Mouse (Mus musculus): ENCODE results near the gene Slc12a3. TPM values are rescaled to one million over a fixed set of nuclear protein-coding genes. Genes with fewer than 3 reads are reported as not detected.

Gene Slc12a3
- polyA plus RNA-seq, 1 experiment from 2014 or later, result not detected

- Histone ChIP-seq H3K9me3 (replicated peaks) (no peaks in the 10 kb centered on the region), H3K9ac (no peak overlapping the region), H3K27me3 (no peaks in the 10 kb centered on the region), H3K4me3 (no peak overlapping the region), H3K27ac (no peak overlapping the region), H3K4me1 (no peaks in the 10 kb centered on the region), H3K4me2 (replicated peaks) (no peak overlapping the region), H3K36me3 (no peaks in the 10 kb centered on the region)
- WGBS, result 80% methylated on average over 7 of the region's 7 CpGs
- no peak for ATAC-seq (ENCODE audit: low FRiP score)
Measured at GRCm38 (mm10) chr8:94340796-94341195, 11.8 kb downstream of the Slc12a3 start.

- H3K9ac ChIP-seq, result no peak overlapping the region
- H3K4me3 ChIP-seq, result no peak overlapping the region
- H3K27ac ChIP-seq, result no peak overlapping the region
- no peaks in the 10 kb centered on the region for H3K27me3 ChIP-seq
- no peak for ATAC-seq (ENCODE audit: low FRiP score)
- H3K4me2 ChIP-seq (replicated peaks), result no peak overlapping the region
- H3K36me3 ChIP-seq, result no peaks in the 10 kb centered on the region
- no peaks in the 10 kb centered on the region for H3K9me3 ChIP-seq (replicated peaks)
- H3K4me1 ChIP-seq, result no peaks in the 10 kb centered on the region
- 88% methylated on average over 10 of the region's 10 CpGs for WGBS
Measured at GRCm38 (mm10) chr8:94342691-94343090, 13.7 kb downstream of the Slc12a3 start.

DNA sequence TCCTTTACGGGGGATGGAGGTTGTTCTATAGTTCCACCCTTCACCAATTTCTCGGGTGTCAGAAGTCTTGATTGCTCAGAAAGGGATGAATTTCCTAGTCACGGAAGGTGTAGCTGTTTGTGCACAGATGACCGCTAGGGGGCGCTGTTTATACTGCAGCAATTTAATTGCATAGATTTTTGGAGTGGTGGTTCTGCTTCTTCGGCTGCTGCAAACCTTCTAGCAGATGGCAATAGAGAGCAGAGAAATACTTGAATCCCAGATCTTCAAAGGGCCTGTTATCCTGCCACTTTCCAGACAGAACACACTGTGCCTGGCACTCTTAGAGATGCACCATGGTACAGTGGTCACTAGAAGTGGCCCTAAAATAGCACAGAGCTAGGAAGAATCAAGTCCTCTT, 14.3 kb downstream of the Slc12a3 start:
- no peaks in the 10 kb centered on the region for H3K9me3 ChIP-seq (replicated peaks)
- WGBS, result 14% methylated on average over 6 of the region's 6 CpGs
- H3K9ac ChIP-seq, result no peak overlapping the region
- H3K4me2 ChIP-seq (replicated peaks), result no peak overlapping the region
- no peak overlapping the region for H3K27ac ChIP-seq
- no peaks in the 10 kb centered on the region for H3K4me1 ChIP-seq
- no peaks in the 10 kb centered on the region for H3K36me3 ChIP-seq
- H3K27me3 ChIP-seq, result no peaks in the 10 kb centered on the region
- H3K4me3 ChIP-seq, result no peak overlapping the region
- ATAC-seq (ENCODE audit: low FRiP score), result no peak

- H3K4me1 ChIP-seq, result no peaks in the 10 kb centered on the region
- H3K27me3 ChIP-seq, result no peaks in the 10 kb centered on the region
- H3K27ac ChIP-seq, result no peak overlapping the region
- H3K9me3 ChIP-seq (replicated peaks), result no peaks in the 10 kb centered on the region
- no peak overlapping the region for H3K9ac ChIP-seq
- no peak overlapping the region for H3K4me3 ChIP-seq
- 84% methylated on average over 11 of the region's 11 CpGs for WGBS
- no peaks in the 10 kb centered on the region for H3K36me3 ChIP-seq
- ATAC-seq (ENCODE audit: low FRiP score), result no peak
- H3K4me2 ChIP-seq (replicated peaks), result no peak overlapping the region
Measured at GRCm38 (mm10) chr8:94343778-94344320, 14.8 kb downstream of the Slc12a3 start.

DNA sequence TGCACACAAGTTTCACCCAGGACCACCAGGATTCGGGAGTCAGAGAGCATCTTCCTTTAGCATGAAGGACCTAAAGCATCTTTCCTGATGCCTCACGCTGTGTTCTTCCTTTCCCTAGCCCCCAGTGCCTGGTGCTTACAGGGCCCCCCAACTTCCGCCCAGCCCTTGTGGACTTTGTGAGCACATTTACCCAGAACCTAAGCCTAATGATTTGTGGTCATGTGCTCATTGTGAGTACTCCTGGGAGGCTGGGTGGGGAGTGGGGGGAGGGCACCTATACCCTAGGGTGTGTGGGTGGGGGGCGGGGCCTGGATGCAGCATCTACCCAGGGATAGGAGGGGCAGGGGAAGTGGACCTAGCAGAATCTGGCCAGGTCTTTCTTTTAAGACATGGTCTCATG, 16.7 kb downstream of the Slc12a3 start:
- no peak overlapping the region for H3K9ac ChIP-seq
- H3K36me3 ChIP-seq, result no peaks in the 10 kb centered on the region
- H3K9me3 ChIP-seq (replicated peaks), result no peaks in the 10 kb centered on the region
- no peak for ATAC-seq (ENCODE audit: low FRiP score)
- H3K4me2 ChIP-seq (replicated peaks), result no peak overlapping the region
- H3K27ac ChIP-seq, result no peak overlapping the region
- H3K4me1 ChIP-seq, result no peaks in the 10 kb centered on the region
- no peaks in the 10 kb centered on the region for H3K27me3 ChIP-seq
- 91% methylated on average over 4 of the region's 4 CpGs for WGBS
- H3K4me3 ChIP-seq, result no peak overlapping the region

- no peak overlapping the region for H3K4me3 ChIP-seq
- 93% methylated on average over 13 of the region's 13 CpGs for WGBS
- no peak for ATAC-seq (ENCODE audit: low FRiP score)
- no peaks in the 10 kb centered on the region for H3K36me3 ChIP-seq
- no peaks in the 10 kb centered on the region for H3K27me3 ChIP-seq
- no peak overlapping the region for H3K27ac ChIP-seq
- H3K9ac ChIP-seq, result no peak overlapping the region
- no peak overlapping the region for H3K4me2 ChIP-seq (replicated peaks)
- no peaks in the 10 kb centered on the region for H3K4me1 ChIP-seq
- H3K9me3 ChIP-seq (replicated peaks), result no peaks in the 10 kb centered on the region
Measured at GRCm38 (mm10) chr8:94346264-94346663, 17.3 kb downstream of the Slc12a3 start.

- WGBS, result 76% methylated on average over 9 of the region's 9 CpGs
- ATAC-seq (ENCODE audit: low FRiP score), result no peak
- Histone ChIP-seq H3K4me1 (no peaks in the 10 kb centered on the region), H3K9me3 (replicated peaks) (no peaks in the 10 kb centered on the region), H3K4me2 (replicated peaks) (no peak overlapping the region), H3K27ac (no peak overlapping the region), H3K27me3 (no peaks in the 10 kb centered on the region), H3K36me3 (no peaks in the 10 kb centered on the region), H3K9ac (no peak overlapping the region), H3K4me3 (no peak overlapping the region)
Measured at GRCm38 (mm10) chr8:94348425-94348824, 19.4 kb downstream of the Slc12a3 start.

GRCm38 (mm10) chr8:94354069-94354531, 25.1 kb downstream of the Slc12a3 start:
- Histone ChIP-seq H3K4me2 (replicated peaks) (no peak overlapping the region), H3K9me3 (replicated peaks) (no peaks in the 10 kb centered on the region), H3K9ac (no peak overlapping the region), H3K4me3 (no peak overlapping the region), H3K27ac (no peak overlapping the region), H3K36me3 (no peaks in the 10 kb centered on the region), H3K27me3 (no peaks in the 10 kb centered on the region), H3K4me1 (no peaks in the 10 kb centered on the region)
- no peak for ATAC-seq (ENCODE audit: low FRiP score)
- WGBS, result 90% methylated on average over 7 of the region's 7 CpGs

DNA sequence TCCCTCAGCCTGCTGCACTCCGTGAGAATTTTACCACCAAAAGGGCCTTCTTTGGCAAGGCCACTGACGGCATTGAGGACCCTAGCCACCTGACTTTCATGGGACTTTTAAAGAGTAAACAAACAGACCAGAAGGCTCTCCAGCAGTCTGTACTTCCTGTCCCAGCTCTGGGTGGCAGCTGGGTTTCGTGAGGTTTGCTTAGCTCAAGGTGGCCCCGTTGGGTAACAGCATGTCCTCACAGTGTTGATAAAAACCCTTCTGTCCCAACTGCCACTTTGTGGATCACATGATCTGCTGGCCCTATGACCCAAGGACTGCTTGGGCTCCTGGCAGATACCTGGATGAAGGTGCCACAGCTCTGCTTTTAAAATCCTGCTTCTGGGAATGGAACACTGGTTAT, 25.6 kb downstream of the Slc12a3 start:
- Histone ChIP-seq H3K9ac (no peak overlapping the region), H3K9me3 (replicated peaks) (no peaks in the 10 kb centered on the region), H3K27me3 (no peaks in the 10 kb centered on the region), H3K27ac (no peak overlapping the region), H3K4me1 (no peaks in the 10 kb centered on the region), H3K4me2 (replicated peaks) (no peak overlapping the region), H3K4me3 (no peak overlapping the region), H3K36me3 (no peaks in the 10 kb centered on the region)
- WGBS, result 66% methylated on average over 4 of the region's 4 CpGs
- no peak for ATAC-seq (ENCODE audit: low FRiP score)

GRCm38 (mm10) chr8:94357220-94357619, 28.2 kb downstream of the Slc12a3 start:
- Histone ChIP-seq H3K4me1 (no peaks in the 10 kb centered on the region), H3K9me3 (replicated peaks) (no peaks in the 10 kb centered on the region), H3K36me3 (no peaks in the 10 kb centered on the region), H3K27ac (no peak overlapping the region), H3K27me3 (no peaks in the 10 kb centered on the region), H3K4me2 (replicated peaks) (no peak overlapping the region), H3K4me3 (no peak overlapping the region), H3K9ac (no peak overlapping the region)
- WGBS, result 80% methylated on average over 6 of the region's 6 CpGs
- no peak for ATAC-seq (ENCODE audit: low FRiP score)

DNA sequence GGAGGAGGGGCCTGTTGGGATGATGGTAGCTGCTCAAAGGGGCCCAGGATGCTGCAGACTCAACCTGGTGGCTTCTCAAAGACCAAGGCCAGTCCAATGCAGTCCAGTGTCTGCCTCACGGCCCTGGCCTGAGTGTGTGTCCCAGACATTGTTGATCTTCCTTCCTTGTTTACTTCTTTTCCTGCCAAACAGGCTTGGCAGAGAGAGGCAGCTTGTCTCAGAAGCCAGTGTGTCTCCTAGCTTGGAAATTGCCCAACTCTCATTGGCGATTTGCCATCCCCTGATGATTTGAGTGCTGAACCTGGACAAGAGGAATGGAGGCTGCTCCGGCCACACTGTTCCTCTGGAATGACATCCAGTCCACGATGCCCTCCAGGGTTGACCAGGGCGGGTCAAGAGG, 29.5 kb downstream of the Slc12a3 start:
- no peak overlapping the region for H3K4me2 ChIP-seq (replicated peaks)
- H3K4me3 ChIP-seq, result no peak overlapping the region
- WGBS, result 83% methylated on average over 5 of the region's 5 CpGs
- no peaks in the 10 kb centered on the region for H3K4me1 ChIP-seq
- H3K9me3 ChIP-seq (replicated peaks), result no peaks in the 10 kb centered on the region
- ATAC-seq (ENCODE audit: low FRiP score), result no peak
- H3K27ac ChIP-seq, result no peak overlapping the region
- no peaks in the 10 kb centered on the region for H3K36me3 ChIP-seq
- H3K9ac ChIP-seq, result no peak overlapping the region
- H3K27me3 ChIP-seq, result no peaks in the 10 kb centered on the region

DNA sequence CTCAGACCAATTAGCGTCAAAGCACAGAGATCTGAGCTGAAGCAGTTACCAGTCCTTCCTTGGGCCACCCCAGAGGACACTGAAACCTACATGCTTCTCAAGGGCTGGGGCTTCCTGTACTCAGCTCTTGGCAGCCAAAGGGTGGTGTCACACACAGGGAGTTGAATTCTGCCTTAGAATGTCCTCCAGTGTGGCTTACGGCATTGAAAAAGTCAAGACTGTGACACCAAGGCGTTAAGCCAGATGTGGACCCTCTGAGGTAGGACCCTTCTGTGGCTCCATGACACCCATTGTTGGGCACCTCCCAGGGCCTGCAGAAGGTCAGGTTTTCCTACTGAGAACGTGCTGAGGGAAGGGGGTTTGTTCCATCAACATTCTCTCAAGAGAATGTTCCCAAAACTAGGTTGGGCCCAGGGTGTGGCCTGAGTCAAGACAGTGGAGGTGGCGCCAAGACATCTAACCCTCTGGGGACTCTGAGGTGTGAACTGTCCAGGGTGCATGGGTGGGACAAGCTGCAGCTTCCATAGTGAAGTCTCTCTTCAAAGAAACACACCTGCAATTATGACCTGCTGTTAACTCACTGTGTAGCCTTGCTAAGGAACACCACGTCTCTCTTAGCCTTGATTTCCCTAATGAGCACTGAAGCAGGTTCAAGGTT, 32.9 kb downstream of the Slc12a3 start:
- no peaks in the 10 kb centered on the region for H3K27me3 ChIP-seq
- no peaks in the 10 kb centered on the region for H3K4me1 ChIP-seq
- H3K36me3 ChIP-seq, result no peaks in the 10 kb centered on the region
- H3K9ac ChIP-seq, result no peak overlapping the region
- WGBS, result 85% methylated on average over 6 of the region's 6 CpGs
- H3K4me2 ChIP-seq (replicated peaks), result no peak overlapping the region
- ATAC-seq (ENCODE audit: low FRiP score), result no peak
- no peaks in the 10 kb centered on the region for H3K9me3 ChIP-seq (replicated peaks)
- no peak overlapping the region for H3K27ac ChIP-seq
- H3K4me3 ChIP-seq, result no peak overlapping the region

DNA sequence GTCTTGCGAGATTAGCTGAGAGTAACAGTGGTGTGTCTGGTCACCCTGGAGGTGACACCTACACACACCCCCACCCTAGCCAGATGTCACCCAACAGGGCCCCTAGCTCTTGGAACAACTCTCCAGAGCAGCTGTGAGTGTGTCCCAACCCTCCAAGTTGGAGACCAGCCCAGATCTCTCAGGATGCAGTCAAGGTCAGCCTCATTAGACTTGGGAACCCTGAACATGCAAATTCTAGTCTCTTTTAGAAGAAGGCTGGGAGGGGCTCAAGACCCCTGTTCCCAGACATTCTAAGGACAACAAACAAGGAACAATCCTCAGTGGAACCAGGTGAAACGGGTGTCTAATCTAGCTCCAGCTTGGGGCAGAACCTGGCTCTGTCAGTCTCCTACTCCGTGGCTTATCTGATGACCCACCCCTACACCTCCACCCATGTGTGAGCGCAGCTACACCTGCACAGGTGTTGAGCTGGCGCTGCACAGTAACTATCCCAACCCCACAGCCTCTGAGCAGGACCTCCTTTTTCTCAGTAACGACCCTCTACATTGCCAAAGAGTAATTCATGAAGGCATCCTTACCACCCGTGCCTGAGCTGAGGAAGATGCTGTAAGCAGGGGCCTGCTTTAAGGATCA, 33.7 kb downstream of the Slc12a3 start:
- no peak overlapping the region for H3K4me2 ChIP-seq (replicated peaks)
- H3K27me3 ChIP-seq, result no peaks in the 10 kb centered on the region
- no peaks in the 10 kb centered on the region for H3K4me1 ChIP-seq
- H3K9ac ChIP-seq, result no peak overlapping the region
- WGBS, result 87% methylated on average over 7 of the region's 7 CpGs
- H3K36me3 ChIP-seq, result no peaks in the 10 kb centered on the region
- ATAC-seq (ENCODE audit: low FRiP score), result no peak
- H3K4me3 ChIP-seq, result no peak overlapping the region
- no peak overlapping the region for H3K27ac ChIP-seq
- H3K9me3 ChIP-seq (replicated peaks), result no peaks in the 10 kb centered on the region

Measured in hindbrain, embryonic 12.5 days (tissue).